Mouse (Mus musculus) heart, embryonic 16.5 days (tissue): Measurements from ENCODE around the gene Mst1r. TPM values are rescaled to one million over a fixed set of nuclear protein-coding genes. Genes with fewer than 3 reads are reported as not detected.

Experiments
- ATAC-seq: fragments of 200-750 bp; cut with Nextera tagmentation; replicated peaks from 2 replicates; pipeline ENCODE4 v1.8.0; 2017; ENCODE audit warnings: moderate number of reproducible peaks; ENCODE audit not compliant: insufficient read depth, low FRiP score; ENCODE audit errors: extremely low read depth
- H3K27ac ChIP-seq: fragments of 300-500 bp; sonication (generic); 2 replicates; pipeline ENCODE4 v1.5.1; 2014; ENCODE audit warnings: mild to moderate bottlenecking, low read length, control low read depth, moderate library complexity
- H3K27me3 ChIP-seq: fragments of 300-500 bp; sonication (generic); 2 replicates; pipeline ENCODE4 v1.6.1; 2014; ENCODE audit warnings: low read length, mixed read lengths; ENCODE audit not compliant: control insufficient read depth, insufficient read depth
- H3K36me3 ChIP-seq: fragments of 300-500 bp; sonication (generic); 2 replicates; pipeline ENCODE4 v1.6.1; 2014; ENCODE audit not compliant: control insufficient read depth, insufficient read depth
- H3K4me1 ChIP-seq: fragments of 300-500 bp; sonication (generic); 2 replicates; pipeline ENCODE4 v1.6.1; 2014; ENCODE audit warnings: low read length, mixed read lengths; ENCODE audit not compliant: control insufficient read depth, insufficient read depth
- H3K4me2 ChIP-seq: fragments of 300-500 bp; sonication (generic); 2 replicates; pipeline ENCODE4 v1.6.1; 2014; ENCODE audit warnings: low read depth, mild to moderate bottlenecking, control low read depth, low read length
- H3K4me3 ChIP-seq: fragments of 300-500 bp; sonication (generic); 2 replicates; pipeline ENCODE4 v1.5.1; 2014; ENCODE audit warnings: mild to moderate bottlenecking, control low read depth, low read length
- H3K9ac ChIP-seq: fragments of 300-500 bp; sonication (generic); 2 replicates; pipeline ENCODE4 v1.6.1; 2014; ENCODE audit warnings: low read length, control low read depth
- H3K9me3 ChIP-seq: fragments of 300-500 bp; sonication (generic); replicated peaks from 2 replicates; pipeline ENCODE4 v1.6.1; 2016; ENCODE audit warnings: low read length; ENCODE audit not compliant: control insufficient read depth
- WGBS: fragments of 180-500 bp; shearing (Covaris S2); extraction: QIAGEN DNeasy Blood & Tissue Kit; methylation state at CpG from one replicate; pipeline ENCODE4 v1.1.7; 2014; 5-methylcytosine and 5-hydroxymethylcytosine counted together
- polyA plus RNA-seq: library from polyadenylated mRNA; unstranded; fragments of >200 nt; fragmentation: Nextera tagmentation; extraction: Ambion mirVana; gene quantifications from 2 replicates; pipeline ENCODE4 v1.2.1, GENCODE M21; 2015

Mst1r gene
- 2.4 and 2.8 TPM in 2 replicates for polyA plus RNA-seq

DNA sequence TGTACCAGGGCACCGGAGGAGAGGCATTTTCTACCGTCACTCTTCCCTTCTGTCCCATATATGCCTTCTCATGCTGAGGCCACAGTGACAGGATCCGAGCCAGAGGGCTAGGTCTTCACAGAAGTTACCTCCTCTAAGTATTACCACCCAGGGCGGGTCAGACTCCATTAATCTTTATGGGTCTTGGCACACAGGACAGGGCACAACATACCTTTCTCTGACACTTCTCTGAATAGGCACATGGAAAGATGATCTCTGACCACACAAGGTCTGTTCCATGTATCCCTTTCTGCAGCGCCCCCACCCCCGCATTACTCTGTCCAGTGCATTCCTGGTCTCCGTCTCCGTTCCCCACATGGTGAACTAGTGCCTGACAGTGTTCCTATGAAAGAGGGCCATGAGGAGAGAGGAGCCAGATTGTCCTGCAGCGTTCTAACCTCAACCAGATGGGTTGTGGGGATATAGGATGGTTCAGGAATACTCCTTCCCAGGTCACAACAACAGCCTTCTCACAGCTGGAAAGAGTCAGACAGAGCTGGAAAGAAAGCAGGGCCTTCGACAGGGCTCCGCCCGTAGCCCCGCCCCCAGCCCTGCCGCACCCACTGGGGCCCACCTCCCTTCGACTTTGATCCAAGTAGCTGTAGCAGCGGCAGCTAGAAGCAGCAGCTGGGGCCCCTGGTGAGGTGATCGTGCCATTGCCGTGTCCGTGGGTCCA is at the start of gene Mst1r:
Mst1r (plus strand) TSS at position 622 of the 715 bp plus-strand sequence.
- H3K9ac ChIP-seq = peak within 1 kb of the TSS; percentile 74
- H3K4me2 ChIP-seq = peak within 1 kb of the TSS; percentile 88
- peak within 1 kb of the TSS; percentile 54 for H3K4me3 ChIP-seq
- no peaks in the 10 kb centered on the region for H3K36me3 ChIP-seq
- no peaks in the 10 kb centered on the region; the same call in 1 of the 2 replicates for H3K27me3 ChIP-seq
- no peaks in the 10 kb centered on the region for H3K9me3 ChIP-seq
- ATAC-seq = peak; percentile 75
- H3K4me1 ChIP-seq = peaks cover 20% of the 10 kb centered on the region
- WGBS = 17% methylated on average over 19 of the region's 19 CpGs
- H3K27ac ChIP-seq = peak within 1 kb of the TSS; percentile 38; the same call in 1 of the 2 replicates

GRCm38 (mm10) chr9:107858343-107858742 is 48.3 kb upstream of the Mst1r start:
- WGBS = 68% methylated on average over 3 of the region's 3 CpGs
- no peak for ATAC-seq

DNA sequence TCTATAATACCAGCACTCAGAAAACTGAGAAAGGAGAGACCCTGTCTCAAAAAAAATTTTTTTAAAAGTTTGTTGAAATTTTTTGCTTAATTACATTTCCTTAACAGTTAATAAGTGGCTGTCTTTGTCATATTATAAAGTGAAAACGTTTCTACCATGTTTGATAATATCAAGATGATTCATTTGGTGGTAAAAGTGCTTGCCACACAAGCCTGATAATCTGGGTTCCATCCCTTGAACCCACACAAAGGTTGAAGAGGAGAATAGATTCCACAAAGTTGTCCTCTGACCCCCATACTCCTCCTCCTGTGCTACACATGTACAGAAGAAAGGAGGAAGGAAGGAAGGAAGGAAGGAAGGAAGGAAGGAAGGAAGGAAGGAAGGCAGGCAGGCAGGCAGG is 42.2 kb upstream of the Mst1r start:
- ATAC-seq = no peak
- Histone ChIP-seq H3K4me2 (no peak overlapping the region), H3K9me3 (no peaks in the 10 kb centered on the region), H3K4me3 (no peak overlapping the region), H3K9ac (no peak overlapping the region), H3K27me3 (no peaks in the 10 kb centered on the region), H3K27ac (no peak overlapping the region), H3K36me3 (no peaks in the 10 kb centered on the region; the same call in 1 of the 2 replicates), H3K4me1 (peaks cover 2% of the 10 kb centered on the region; the same call in 1 of the 2 replicates)
- WGBS = 60% methylated on average over 1 of the region's 1 CpGs

More at GRCm38 (mm10) chr9:107858343-107858742, 48.3 kb upstream of the Mst1r start:
- Histone ChIP-seq H3K4me1 (peaks cover 6% of the 10 kb centered on the region; the same call in 1 of the 2 replicates), H3K4me3 (no peak overlapping the region), H3K27ac (no peak overlapping the region), H3K9me3 (no peaks in the 10 kb centered on the region), H3K4me2 (no peak overlapping the region), H3K9ac (no peak overlapping the region), H3K27me3 (no peaks in the 10 kb centered on the region), H3K36me3 (peaks cover 8% of the 10 kb centered on the region; the same call in 1 of the 2 replicates)

- Histone ChIP-seq H3K36me3 (no peaks in the 10 kb centered on the region; the same call in 1 of the 2 replicates), H3K9me3 (no peaks in the 10 kb centered on the region), H3K27me3 (no peaks in the 10 kb centered on the region), H3K4me2 (no peak overlapping the region), H3K9ac (no peak overlapping the region), H3K4me3 (no peak overlapping the region), H3K4me1 (peaks cover 5% of the 10 kb centered on the region), H3K27ac (no peak overlapping the region)
- 93% methylated on average over 2 of the region's 2 CpGs for WGBS
- ATAC-seq = no peak
These were observed 40.6 kb upstream of the Mst1r start for GRCm38 (mm10) chr9:107866081-107866480.

- Histone ChIP-seq H3K4me3 (peak overlapping the region; percentile 95), H3K36me3 (no peaks in the 10 kb centered on the region), H3K9me3 (no peaks in the 10 kb centered on the region), H3K9ac (peak overlapping the region; percentile 98), H3K4me1 (peaks cover 15% of the 10 kb centered on the region), H3K27ac (peak overlapping the region; percentile 96), H3K27me3 (no peaks in the 10 kb centered on the region), H3K4me2 (peak overlapping the region; percentile 92)
- ATAC-seq = peak; percentile 99
- WGBS = under 1% methylated on average over 79 of the region's 80 CpGs
These were observed 34.1 kb upstream of the Mst1r start for GRCm38 (mm10) chr9:107872350-107873098.

DNA sequence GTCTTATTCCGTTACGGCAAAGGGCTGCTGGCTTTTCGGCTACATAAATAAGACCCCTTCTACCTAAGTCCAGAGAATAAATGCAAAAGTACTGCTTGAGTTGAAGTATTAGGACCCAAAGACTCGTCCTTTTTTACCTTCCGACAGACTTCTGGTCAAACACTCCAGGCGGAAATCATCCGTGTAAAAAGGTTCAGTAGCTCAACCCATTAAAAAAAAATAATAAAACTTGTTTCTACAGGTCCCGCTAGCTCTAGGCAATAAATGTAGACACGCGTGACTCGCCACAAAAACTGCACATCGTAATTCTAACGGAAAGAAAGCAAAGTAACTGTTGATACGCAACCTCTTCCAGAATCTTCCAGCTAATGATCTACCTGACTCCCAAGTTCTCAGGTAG is 33.5 kb upstream of the Mst1r start, which contains the start of gene Rbm6:
Rbm6 (minus strand) TSS at position 101 of the 400 bp plus-strand sequence.
- peak within 1 kb of the TSS; percentile 98 for H3K9ac ChIP-seq
- no peaks in the 10 kb centered on the region for H3K27me3 ChIP-seq
- peak within 1 kb of the TSS; percentile 96 for H3K27ac ChIP-seq
- H3K4me3 ChIP-seq = peak within 1 kb of the TSS; percentile 95
- no peaks in the 10 kb centered on the region for H3K36me3 ChIP-seq
- H3K4me1 ChIP-seq = peaks cover 15% of the 10 kb centered on the region
- whole genome bisulfite sequencing = 7% methylated on average over 14 of the region's 14 CpGs
- ATAC-seq = no peak
- H3K4me2 ChIP-seq = peak within 1 kb of the TSS; percentile 92
- H3K9me3 ChIP-seq = no peaks in the 10 kb centered on the region

- Histone ChIP-seq H3K4me1 (no peaks in the 10 kb centered on the region), H3K36me3 (no peaks in the 10 kb centered on the region), H3K4me2 (no peak overlapping the region), H3K27me3 (no peaks in the 10 kb centered on the region), H3K27ac (no peak overlapping the region), H3K4me3 (no peak overlapping the region), H3K9me3 (no peaks in the 10 kb centered on the region), H3K9ac (no peak overlapping the region)
- 64% methylated on average over 4 of the region's 4 CpGs for WGBS
- no peak for ATAC-seq
These were observed 26.3 kb upstream of the Mst1r start for GRCm38 (mm10) chr9:107880411-107880810.

DNA sequence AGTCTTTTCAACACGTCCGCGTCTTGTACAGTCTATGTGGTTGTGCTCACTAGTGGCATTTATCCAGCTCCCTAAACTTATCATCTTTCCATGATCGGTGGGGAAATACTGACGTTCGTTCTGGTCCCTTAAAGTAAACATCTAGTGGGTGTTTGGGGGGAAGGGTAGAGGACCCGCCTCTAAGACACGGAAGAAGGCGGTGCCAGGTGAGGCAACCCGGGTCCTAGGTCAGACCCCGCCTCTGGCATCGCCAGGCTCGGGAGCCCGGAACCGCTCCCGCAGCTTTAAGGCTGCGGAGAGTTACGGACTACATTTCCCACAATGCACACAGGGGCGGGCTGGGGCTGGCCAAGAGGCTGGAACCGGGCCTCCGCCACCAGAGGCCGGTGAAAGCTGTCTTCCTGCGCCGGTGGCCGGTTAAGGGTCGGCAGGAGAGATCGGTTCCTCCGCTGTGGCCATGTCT is 18.8 kb upstream of the Mst1r start, which contains the start of gene Mon1a:
Mon1a (plus strand) TSS at position 348 of the 463 bp plus-strand sequence.
- peak within 1 kb of the TSS; percentile 88 for H3K9ac ChIP-seq
- no peaks in the 10 kb centered on the region for H3K9me3 ChIP-seq
- peak within 1 kb of the TSS; percentile 95 for H3K4me2 ChIP-seq
- WGBS = under 1% methylated on average over 28 of the region's 28 CpGs
- no peaks in the 10 kb centered on the region for H3K27me3 ChIP-seq
- no peaks in the 10 kb centered on the region for H3K36me3 ChIP-seq
- peak; percentile 98 for ATAC-seq
- peak within 1 kb of the TSS; percentile 93 for H3K4me3 ChIP-seq
- peak within 1 kb of the TSS; percentile 70 for H3K27ac ChIP-seq
- H3K4me1 ChIP-seq = peaks cover 4% of the 10 kb centered on the region; the same call in 1 of the 2 replicates
